Mouse (Mus musculus): ENCODE results near the gene Diras1. TPM values are rescaled to one million over a fixed set of nuclear protein-coding genes. Genes with fewer than 3 reads are reported as not detected.
A peak's percentile ranks its signal among the peaks of the same experiment; 100 is the strongest.

Diras1 gene
- polyA plus RNA-seq, 1 experiment from 2014 or later: 45.4 TPM

DNA sequence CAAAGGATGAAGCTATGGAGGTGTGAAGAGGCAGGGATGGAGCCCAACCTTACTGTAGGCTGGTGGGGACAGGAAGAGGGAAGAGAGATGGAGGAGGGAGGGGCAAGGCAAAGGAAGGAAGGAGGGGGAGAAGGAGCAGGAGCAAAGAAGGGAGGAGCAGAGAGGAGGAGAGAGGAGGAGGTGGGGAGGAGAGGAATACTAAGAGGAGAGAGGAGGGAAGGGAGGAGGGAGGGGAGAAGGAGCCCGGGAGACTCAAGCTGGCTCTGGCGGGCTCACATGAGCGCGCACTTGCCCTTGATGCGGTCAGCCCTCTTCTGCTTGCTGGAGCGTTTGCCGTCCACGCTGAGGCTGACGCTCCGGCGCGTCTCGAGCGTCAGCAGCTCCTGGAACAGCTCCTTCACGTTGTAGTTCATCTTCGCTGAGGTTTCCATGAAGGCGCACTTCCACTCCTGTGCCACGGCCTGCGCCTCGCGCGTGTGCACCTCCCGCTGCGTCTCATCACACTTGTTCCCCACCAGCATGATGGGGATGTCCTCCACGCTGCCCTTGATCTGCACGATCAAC, 3.8 kb downstream of the Diras1 start:
- peak; percentile 26; the same call in 1 of the 2 replicates for ATAC-seq
- 0 out of 2 replicates have a peak overlapping the region, but pooled peaks have one; percentile 33 for H3K9ac ChIP-seq (replicated peaks; ENCODE audit: low read depth, low read length)
- peak overlapping the region; percentile 7 for H3K4me3 ChIP-seq (replicated peaks; ENCODE audit: low read length)
- H3K4me1 ChIP-seq (replicated peaks; ENCODE audit: control insufficient read depth, insufficient read depth, low read length): peaks cover 13% of the 10 kb centered on the region
- H3K27ac ChIP-seq (ENCODE audit: low read length): no peak overlapping the region
- no peaks in the 10 kb centered on the region for H3K9me3 ChIP-seq (ENCODE audit: control insufficient read depth, low read length)
- H3K27me3 ChIP-seq (replicated peaks; ENCODE audit: control insufficient read depth, insufficient read depth, low read length): no peaks in the 10 kb centered on the region; the same call in 1 of the 2 replicates
- peak overlapping the region; percentile 21 for H3K4me2 ChIP-seq (ENCODE audit: low read length)
- H3K36me3 ChIP-seq (ENCODE audit: control insufficient read depth, insufficient read depth): no peaks in the 10 kb centered on the region
- 16% methylated on average over 25 of the region's 26 CpGs for WGBS

DNA sequence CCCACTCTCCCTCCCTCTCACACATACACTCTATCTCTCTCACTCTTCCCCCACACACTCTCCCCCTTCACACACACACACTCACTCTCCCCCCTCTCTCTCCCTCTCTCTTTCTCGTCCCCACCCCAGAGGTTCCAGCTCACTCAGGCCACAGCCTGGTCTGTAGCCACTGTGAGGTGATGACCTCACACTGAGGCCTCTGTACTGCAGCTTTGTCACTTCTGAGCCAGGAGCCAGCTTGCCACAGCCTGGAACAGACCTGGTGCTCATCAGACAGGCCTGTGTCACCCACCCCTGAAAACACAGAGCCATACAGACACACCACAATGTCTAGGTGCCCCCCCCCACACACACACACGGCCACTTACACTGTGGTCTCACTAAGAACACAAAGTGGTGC, 5.3 kb downstream of the Diras1 start:
- H3K27me3 ChIP-seq (replicated peaks; ENCODE audit: control insufficient read depth, insufficient read depth, low read length): no peaks in the 10 kb centered on the region; the same call in 1 of the 2 replicates
- no peak overlapping the region for H3K4me3 ChIP-seq (replicated peaks; ENCODE audit: low read length)
- ATAC-seq: no peak
- H3K4me1 ChIP-seq (replicated peaks; ENCODE audit: control insufficient read depth, insufficient read depth, low read length): peaks cover 14% of the 10 kb centered on the region
- 57% methylated on average over 2 of the region's 2 CpGs for WGBS
- no peaks in the 10 kb centered on the region for H3K36me3 ChIP-seq (ENCODE audit: control insufficient read depth, insufficient read depth)
- no peak overlapping the region for H3K9ac ChIP-seq (replicated peaks; ENCODE audit: low read depth, low read length)
- no peak overlapping the region for H3K4me2 ChIP-seq (ENCODE audit: low read length)
- H3K9me3 ChIP-seq (ENCODE audit: control insufficient read depth, low read length): no peaks in the 10 kb centered on the region
- no peak overlapping the region for H3K27ac ChIP-seq (ENCODE audit: low read length)

DNA sequence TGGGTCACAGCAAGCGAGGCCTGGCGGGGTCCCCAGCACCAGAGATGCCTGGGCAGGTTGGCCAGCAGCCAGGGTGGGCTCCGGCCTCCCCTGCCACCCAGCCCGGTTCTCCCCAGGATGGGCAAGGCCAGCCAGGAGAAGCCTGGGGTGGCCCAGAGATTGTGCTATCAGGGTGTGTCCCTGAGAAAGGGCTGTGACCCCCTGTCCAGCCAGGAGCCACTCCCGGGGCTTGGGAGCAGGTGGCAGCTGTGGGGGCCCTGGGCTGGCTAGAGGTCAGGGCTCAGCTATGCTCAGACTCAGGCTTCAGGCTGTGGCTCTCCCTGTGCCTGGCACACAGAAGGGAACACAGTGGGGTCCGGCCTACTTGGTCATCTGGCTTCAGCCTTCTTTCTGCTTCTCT, 5.8 kb downstream of the Diras1 start:
- WGBS: 83% methylated on average over 6 of the region's 6 CpGs
- Histone ChIP-seq H3K9me3 (ENCODE audit: control insufficient read depth, low read length) (no peaks in the 10 kb centered on the region), H3K27me3 (replicated peaks; ENCODE audit: control insufficient read depth, insufficient read depth, low read length) (no peaks in the 10 kb centered on the region; the same call in 1 of the 2 replicates), H3K9ac (replicated peaks; ENCODE audit: low read depth, low read length) (0 out of 2 replicates have a peak overlapping the region, but pooled peaks have one; percentile 3), H3K4me2 (ENCODE audit: low read length) (no peak overlapping the region), H3K4me1 (replicated peaks; ENCODE audit: control insufficient read depth, insufficient read depth, low read length) (peaks cover 13% of the 10 kb centered on the region), H3K27ac (ENCODE audit: low read length) (no peak overlapping the region), H3K36me3 (ENCODE audit: control insufficient read depth, insufficient read depth) (no peaks in the 10 kb centered on the region), H3K4me3 (replicated peaks; ENCODE audit: low read length) (no peak overlapping the region)
- ATAC-seq: no peak

DNA sequence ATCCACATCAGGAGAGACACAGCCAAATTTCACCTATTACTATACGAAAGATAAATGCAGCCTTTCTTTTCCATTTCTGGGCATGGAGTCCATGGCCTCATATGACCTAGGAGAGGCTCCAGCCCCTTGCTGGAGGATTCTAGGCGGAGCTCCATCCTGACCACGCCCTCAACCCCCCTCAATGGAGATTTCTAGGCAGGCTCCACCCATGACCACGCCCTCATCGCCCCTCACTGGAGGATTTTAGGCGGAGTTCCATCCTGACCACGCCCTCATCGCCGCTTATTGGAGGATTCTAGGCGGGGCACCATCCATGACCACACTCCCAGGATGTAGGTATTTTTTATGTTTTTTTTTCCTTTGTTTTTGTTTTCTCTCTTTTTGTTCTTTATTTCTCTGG, 7.1 kb downstream of the Diras1 start:
- H3K4me1 ChIP-seq (replicated peaks; ENCODE audit: control insufficient read depth, insufficient read depth, low read length): peaks cover 12% of the 10 kb centered on the region
- H3K9me3 ChIP-seq (ENCODE audit: control insufficient read depth, low read length): no peaks in the 10 kb centered on the region
- H3K27me3 ChIP-seq (replicated peaks; ENCODE audit: control insufficient read depth, insufficient read depth, low read length): no peaks in the 10 kb centered on the region
- ATAC-seq: no peak
- no peaks in the 10 kb centered on the region for H3K36me3 ChIP-seq (ENCODE audit: control insufficient read depth, insufficient read depth)
- no peak overlapping the region for H3K4me3 ChIP-seq (replicated peaks; ENCODE audit: low read length)
- WGBS: 41% methylated on average over 10 of the region's 10 CpGs
- no peak overlapping the region for H3K4me2 ChIP-seq (ENCODE audit: low read length)
- no peak overlapping the region for H3K27ac ChIP-seq (ENCODE audit: low read length)
- H3K9ac ChIP-seq (replicated peaks; ENCODE audit: low read depth, low read length): no peak overlapping the region

DNA sequence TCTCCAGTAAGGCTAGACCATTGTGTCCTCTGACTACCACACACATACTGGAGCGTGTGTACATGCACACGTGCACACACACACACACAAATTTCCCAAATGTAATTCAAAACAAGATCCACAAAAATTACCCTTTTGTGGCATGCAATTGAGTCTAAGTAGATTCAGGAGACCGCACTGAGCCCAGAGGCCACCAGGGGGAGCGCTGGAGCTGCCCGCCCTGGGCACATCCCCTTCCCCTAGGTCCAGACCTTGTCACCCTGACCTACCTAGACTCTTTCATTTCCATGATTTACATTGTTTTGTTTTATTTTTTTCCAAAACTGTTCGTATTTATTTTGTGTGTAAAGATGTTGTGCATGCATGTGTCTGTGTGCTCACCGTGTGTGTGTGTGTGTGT, 8.8 kb downstream of the Diras1 start:
- no peaks in the 10 kb centered on the region for H3K27me3 ChIP-seq (replicated peaks; ENCODE audit: control insufficient read depth, insufficient read depth, low read length)
- no peak overlapping the region for H3K9ac ChIP-seq (replicated peaks; ENCODE audit: low read depth, low read length)
- H3K27ac ChIP-seq (ENCODE audit: low read length): no peak overlapping the region
- no peaks in the 10 kb centered on the region for H3K9me3 ChIP-seq (ENCODE audit: control insufficient read depth, low read length)
- H3K4me1 ChIP-seq (replicated peaks; ENCODE audit: control insufficient read depth, insufficient read depth, low read length): peaks cover 9% of the 10 kb centered on the region; the same call in 1 of the 2 replicates
- no peaks in the 10 kb centered on the region for H3K36me3 ChIP-seq (ENCODE audit: control insufficient read depth, insufficient read depth)
- ATAC-seq: no peak
- H3K4me2 ChIP-seq (ENCODE audit: low read length): no peak overlapping the region
- WGBS: 5% methylated on average over 7 of the region's 7 CpGs
- no peak overlapping the region for H3K4me3 ChIP-seq (replicated peaks; ENCODE audit: low read length)

DNA sequence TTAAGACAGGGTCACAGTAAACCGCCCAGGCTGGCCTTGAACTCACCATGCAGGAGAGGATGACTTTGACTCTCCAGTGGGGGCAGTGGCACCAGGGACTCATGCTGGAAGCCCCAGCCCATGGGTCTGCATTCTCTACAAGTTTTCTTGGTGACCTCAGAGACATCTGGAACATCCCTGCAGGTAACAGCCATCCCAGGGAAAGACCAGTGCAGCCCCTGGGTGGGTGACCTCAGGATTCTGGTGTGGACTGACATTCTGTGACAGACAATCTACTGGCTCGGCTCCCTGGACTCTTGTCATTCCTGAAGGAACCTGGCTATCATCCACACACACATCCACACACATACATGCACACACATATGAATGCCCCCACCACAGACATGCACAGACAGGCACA, 9.8 kb downstream of the Diras1 start:
- H3K4me1 ChIP-seq (replicated peaks; ENCODE audit: control insufficient read depth, insufficient read depth, low read length): peaks cover 8% of the 10 kb centered on the region; the same call in 1 of the 2 replicates
- no peaks in the 10 kb centered on the region for H3K27me3 ChIP-seq (replicated peaks; ENCODE audit: control insufficient read depth, insufficient read depth, low read length)
- no peaks in the 10 kb centered on the region for H3K36me3 ChIP-seq (ENCODE audit: control insufficient read depth, insufficient read depth)
- H3K4me2 ChIP-seq (ENCODE audit: low read length): no peak overlapping the region
- no peak for ATAC-seq
- 87% methylated on average over 2 of the region's 2 CpGs for WGBS
- no peaks in the 10 kb centered on the region for H3K9me3 ChIP-seq (ENCODE audit: control insufficient read depth, low read length)
- H3K27ac ChIP-seq (ENCODE audit: low read length): no peak overlapping the region
- H3K4me3 ChIP-seq (replicated peaks; ENCODE audit: low read length): no peak overlapping the region
- no peak overlapping the region for H3K9ac ChIP-seq (replicated peaks; ENCODE audit: low read depth, low read length)

DNA sequence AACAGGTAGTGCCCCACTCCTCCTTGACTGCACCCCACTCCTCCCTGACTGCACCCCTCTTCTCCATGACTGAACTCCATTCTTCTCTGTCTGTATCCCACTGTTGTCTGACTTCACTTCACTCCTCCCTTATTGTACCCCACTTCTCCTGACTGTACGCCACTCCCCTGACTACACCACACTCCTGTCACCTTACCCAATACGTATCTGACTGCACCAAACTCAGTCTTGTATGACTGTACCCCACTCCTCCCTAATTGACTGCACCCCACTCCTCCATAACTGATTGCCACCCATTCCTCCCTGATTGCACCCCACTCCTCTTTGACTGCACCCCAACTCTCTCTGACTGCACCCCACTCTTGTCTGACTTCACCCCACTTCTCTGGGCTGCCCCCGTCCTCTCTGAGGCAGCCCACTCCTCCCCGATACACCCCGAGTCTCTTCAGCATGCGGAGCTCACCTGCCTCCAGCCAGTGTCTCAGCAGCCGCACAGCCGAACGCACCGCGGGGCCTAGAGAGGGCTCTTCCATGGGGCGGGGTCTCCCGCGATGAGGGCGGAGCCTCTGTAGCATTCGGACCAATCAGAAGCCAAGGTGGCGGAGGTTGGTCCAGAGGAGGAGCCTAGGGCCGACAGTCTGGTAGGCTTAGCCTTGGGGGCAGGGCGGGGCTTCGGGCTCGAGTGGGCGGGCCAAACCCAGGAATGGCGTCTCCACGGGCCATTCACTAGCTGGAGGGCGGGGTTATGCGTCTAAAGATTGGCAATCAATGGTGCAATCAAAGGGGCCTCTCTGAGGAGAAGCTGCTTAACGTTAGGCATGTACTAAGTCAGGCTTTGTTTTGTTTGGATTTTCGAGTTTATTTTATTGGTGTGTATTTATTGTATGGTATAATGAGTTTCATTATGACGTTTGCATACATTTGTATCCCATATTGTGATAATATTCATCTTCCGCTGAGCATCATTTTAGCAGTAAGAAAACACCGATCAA, 10.8 kb downstream of the Diras1 start, which contains the start of gene Gng7:
TSS of gene Gng7 (minus strand) at position 553 of the 992 bp plus-strand sequence.
- H3K9ac ChIP-seq (replicated peaks; ENCODE audit: low read depth, low read length): peak within 1 kb of the TSS; percentile 59
- H3K4me2 ChIP-seq (ENCODE audit: low read length): peak within 1 kb of the TSS; percentile 60
- H3K27me3 ChIP-seq (replicated peaks; ENCODE audit: control insufficient read depth, insufficient read depth, low read length): no peaks in the 10 kb centered on the region
- no peaks in the 10 kb centered on the region for H3K9me3 ChIP-seq (ENCODE audit: control insufficient read depth, low read length)
- no peaks in the 10 kb centered on the region for H3K36me3 ChIP-seq (ENCODE audit: control insufficient read depth, insufficient read depth)
- no peak within 1 kb of the TSS for H3K27ac ChIP-seq (ENCODE audit: low read length)
- 9% methylated on average over 31 of the region's 31 CpGs for WGBS
- H3K4me1 ChIP-seq (replicated peaks; ENCODE audit: control insufficient read depth, insufficient read depth, low read length): peaks cover 8% of the 10 kb centered on the region; the same call in 1 of the 2 replicates
- H3K4me3 ChIP-seq (replicated peaks; ENCODE audit: low read length): peak within 1 kb of the TSS; percentile 48
- ATAC-seq: peak; percentile 96

DNA sequence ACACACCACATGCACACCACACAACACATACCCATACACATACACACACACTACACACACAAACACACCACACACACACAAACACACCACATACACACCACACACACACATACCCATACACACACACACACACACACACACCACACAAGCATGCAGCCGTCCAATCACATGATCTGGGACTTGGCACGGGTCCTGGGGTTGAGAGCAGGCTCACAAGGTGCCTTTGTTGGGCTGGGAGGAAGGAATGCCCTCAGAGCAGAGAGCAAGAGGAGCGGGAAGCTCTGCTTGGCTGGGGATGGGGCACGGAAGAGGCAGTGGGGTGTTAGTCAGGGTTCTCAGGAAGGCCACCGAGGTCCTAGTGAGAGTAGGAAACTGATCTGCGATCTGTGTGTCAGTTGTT, 14.6 kb downstream of the Diras1 start:
- Histone ChIP-seq H3K4me2 (ENCODE audit: low read length) (no peak overlapping the region), H3K27me3 (replicated peaks; ENCODE audit: control insufficient read depth, insufficient read depth, low read length) (no peaks in the 10 kb centered on the region), H3K9ac (replicated peaks; ENCODE audit: low read depth, low read length) (no peak overlapping the region), H3K27ac (ENCODE audit: low read length) (no peak overlapping the region), H3K4me1 (replicated peaks; ENCODE audit: control insufficient read depth, insufficient read depth, low read length) (peaks cover 8% of the 10 kb centered on the region; the same call in 1 of the 2 replicates), H3K4me3 (replicated peaks; ENCODE audit: low read length) (no peak overlapping the region), H3K9me3 (ENCODE audit: control insufficient read depth, low read length) (no peaks in the 10 kb centered on the region), H3K36me3 (ENCODE audit: control insufficient read depth, insufficient read depth) (no peaks in the 10 kb centered on the region)
- no peak for ATAC-seq
- WGBS: 50% methylated on average over 6 of the region's 6 CpGs

DNA sequence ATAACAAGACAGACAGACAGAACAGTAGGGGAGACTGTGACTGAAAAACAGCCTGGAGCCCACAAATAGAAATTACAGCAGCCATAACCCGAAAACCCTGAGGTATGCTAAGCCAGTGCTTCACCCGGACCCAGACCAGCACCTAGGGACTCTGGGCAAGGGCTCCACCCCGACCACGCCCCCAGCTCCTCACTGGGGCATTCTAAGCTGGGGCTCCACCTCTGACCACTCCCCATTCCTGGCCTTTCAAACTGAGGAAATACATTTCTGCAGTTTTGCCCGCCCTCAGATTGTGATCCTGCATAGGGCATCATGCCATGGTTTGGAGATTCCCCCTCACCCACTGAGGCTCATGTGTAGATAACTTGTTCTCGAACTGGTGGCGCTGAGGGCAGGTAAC, 18.2 kb downstream of the Diras1 start:
- no peak overlapping the region for H3K27ac ChIP-seq (ENCODE audit: low read length)
- H3K9ac ChIP-seq (replicated peaks; ENCODE audit: low read depth, low read length): no peak overlapping the region
- no peaks in the 10 kb centered on the region for H3K9me3 ChIP-seq (ENCODE audit: control insufficient read depth, low read length)
- no peak overlapping the region for H3K4me3 ChIP-seq (replicated peaks; ENCODE audit: low read length)
- H3K4me1 ChIP-seq (replicated peaks; ENCODE audit: control insufficient read depth, insufficient read depth, low read length): no peaks in the 10 kb centered on the region
- no peaks in the 10 kb centered on the region for H3K36me3 ChIP-seq (ENCODE audit: control insufficient read depth, insufficient read depth)
- H3K4me2 ChIP-seq (ENCODE audit: low read length): no peak overlapping the region
- WGBS: 39% methylated on average over 7 of the region's 7 CpGs
- ATAC-seq: no peak
- H3K27me3 ChIP-seq (replicated peaks; ENCODE audit: control insufficient read depth, insufficient read depth, low read length): no peaks in the 10 kb centered on the region

All from forebrain, embryonic 16.5 days (tissue).